Mouse (Mus musculus) intestine, embryonic 15.5 days (tissue): ENCODE results near the gene Pex10. TPM values are rescaled to one million over a fixed set of nuclear protein-coding genes. Genes with fewer than 3 reads are reported as not detected.

ENCODE experiments used
- ATAC-seq: fragments of 200-750 bp; cut with Nextera tagmentation; 2 replicates; pipeline ENCODE4 v1.8.0; 2017; ENCODE audit warnings: moderate TSS enrichment, moderate library complexity
- H3K27ac ChIP-seq: fragments of 300-500 bp; sonication (generic); 2 replicates; pipeline ENCODE4 v1.5.1; 2015; ENCODE audit warnings: mild to moderate bottlenecking, inconsistent platforms
- H3K27me3 ChIP-seq: fragments of 300-500 bp; sonication (generic); replicated peaks from 2 replicates; pipeline ENCODE4 v1.6.1; 2015; ENCODE audit warnings: inconsistent platforms
- H3K36me3 ChIP-seq: fragments of 300-500 bp; sonication (generic); 2 replicates; pipeline ENCODE4 v1.6.1; 2015; ENCODE audit warnings: inconsistent platforms
- H3K4me1 ChIP-seq: fragments of 300-500 bp; sonication (generic); replicated peaks from 2 replicates; pipeline ENCODE4 v1.6.1; 2015; ENCODE audit warnings: inconsistent platforms
- H3K4me2 ChIP-seq: fragments of 300-500 bp; sonication (generic); replicated peaks from 2 replicates; pipeline ENCODE4 v1.6.1; 2015; ENCODE audit warnings: mild to moderate bottlenecking, inconsistent platforms
- H3K4me3 ChIP-seq: fragments of 300-500 bp; sonication (generic); replicated peaks from 2 replicates; pipeline ENCODE4 v1.5.1; 2015; ENCODE audit warnings: inconsistent platforms
- H3K9ac ChIP-seq: fragments of 300-500 bp; sonication (generic); 2 replicates; pipeline ENCODE4 v1.6.1; 2015; ENCODE audit warnings: inconsistent platforms
- H3K9me3 ChIP-seq: fragments of 300-500 bp; sonication (generic); 2 replicates; pipeline ENCODE4 v1.6.1; 2016; ENCODE audit warnings: inconsistent platforms
- WGBS: fragments of 180-500 bp; shearing (Covaris S2); methylation state at CpG from one replicate; pipeline ENCODE4 v1.1.7; 2015; 5-methylcytosine and 5-hydroxymethylcytosine counted together
- polyA plus RNA-seq: library from polyadenylated mRNA; unstranded; fragments of >200 nt; fragmentation: Nextera tagmentation; extraction: Ambion mirVana; gene quantifications from 2 replicates; pipeline ENCODE4 v1.2.1, GENCODE M21; 2015

The Pex10 gene
- polyA plus RNA-seq, 1 experiment from 2014 or later = 23.3 TPM

- ATAC-seq = no peak
- Histone ChIP-seq H3K4me1 (peaks cover 34% of the 10 kb centered on the region), H3K9me3 (no peaks in the 10 kb centered on the region), H3K4me2 (peak overlapping the region; percentile 64), H3K36me3 (peaks cover 12% of the 10 kb centered on the region; the same call in 1 of the 2 replicates), H3K27ac (peak overlapping the region; percentile 96), H3K27me3 (no peaks in the 10 kb centered on the region), H3K9ac (peak overlapping the region; percentile 96), H3K4me3 (peak overlapping the region; percentile 97)
- WGBS = 5% methylated on average over 35 of the region's 35 CpGs
These were observed 18.6 kb downstream of the Pex10 start for GRCm38 (mm10) chr4:155085206-155086107.

DNA sequence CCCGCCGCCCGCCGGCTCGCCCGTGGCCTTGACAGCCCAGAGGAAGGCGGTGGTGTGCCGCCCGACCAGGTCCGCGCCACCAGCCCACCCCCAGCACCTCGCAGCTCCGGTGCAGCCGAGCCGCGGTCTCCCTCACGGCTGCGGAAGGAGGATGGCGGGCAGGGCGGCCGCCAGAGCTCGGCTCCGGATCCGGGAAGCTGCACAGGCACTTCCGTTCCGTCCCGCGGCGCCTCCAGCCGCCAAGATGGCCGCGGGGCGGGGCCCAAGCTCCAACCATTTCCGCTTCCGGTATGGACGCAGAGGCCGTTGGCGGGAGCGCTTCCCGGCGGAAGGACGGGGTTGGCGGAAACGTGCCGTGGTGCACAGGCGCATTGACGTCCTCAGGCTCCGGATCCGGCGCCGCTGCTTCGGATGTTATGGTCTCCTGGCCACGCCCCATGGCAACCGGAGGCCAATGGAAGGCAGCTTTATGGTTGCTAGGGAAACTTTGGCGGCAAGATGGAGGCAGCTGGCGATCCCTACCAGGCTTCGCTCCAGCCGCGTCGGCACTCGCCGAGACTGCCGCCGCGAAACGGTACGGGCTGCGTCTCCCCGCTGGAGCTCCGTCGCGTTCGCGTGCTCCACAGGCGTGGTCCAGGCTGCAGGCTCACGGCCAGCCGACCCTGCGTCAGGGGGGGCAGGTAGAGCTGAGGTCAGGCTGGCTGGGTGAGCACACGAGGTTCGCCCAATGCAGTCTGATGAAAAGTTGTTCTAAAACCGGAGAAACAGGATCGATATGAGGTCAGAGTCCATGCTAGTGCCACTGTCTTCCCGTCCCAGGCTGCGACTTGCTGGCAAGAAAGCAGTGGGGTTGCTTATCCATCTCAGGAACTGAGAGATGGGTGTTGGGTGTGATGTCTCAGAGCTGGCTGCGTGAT lies 19.6 kb downstream of the Pex10 start, which contains the start of the genes Rer1 and Morn1:
TSS of gene Rer1 (minus strand) at position 275 of the 917 bp plus-strand sequence.
TSS of gene Morn1 (plus strand) at position 470 of the 917 bp plus-strand sequence.
- no peaks in the 10 kb centered on the region for H3K9me3 ChIP-seq
- peak within 1 kb of the TSS; percentile 96 for H3K27ac ChIP-seq
- under 1% methylated on average over 85 of the region's 85 CpGs for WGBS
- H3K4me2 ChIP-seq = peak within 1 kb of the TSS; percentile 93
- ATAC-seq = peak; percentile 98
- H3K27me3 ChIP-seq = no peaks in the 10 kb centered on the region
- H3K4me3 ChIP-seq = peak within 1 kb of the TSS; percentile 97
- peak within 1 kb of the TSS; percentile 96 for H3K9ac ChIP-seq
- H3K36me3 ChIP-seq = peaks cover 6% of the 10 kb centered on the region; the same call in 1 of the 2 replicates
- peaks cover 34% of the 10 kb centered on the region for H3K4me1 ChIP-seq

DNA sequence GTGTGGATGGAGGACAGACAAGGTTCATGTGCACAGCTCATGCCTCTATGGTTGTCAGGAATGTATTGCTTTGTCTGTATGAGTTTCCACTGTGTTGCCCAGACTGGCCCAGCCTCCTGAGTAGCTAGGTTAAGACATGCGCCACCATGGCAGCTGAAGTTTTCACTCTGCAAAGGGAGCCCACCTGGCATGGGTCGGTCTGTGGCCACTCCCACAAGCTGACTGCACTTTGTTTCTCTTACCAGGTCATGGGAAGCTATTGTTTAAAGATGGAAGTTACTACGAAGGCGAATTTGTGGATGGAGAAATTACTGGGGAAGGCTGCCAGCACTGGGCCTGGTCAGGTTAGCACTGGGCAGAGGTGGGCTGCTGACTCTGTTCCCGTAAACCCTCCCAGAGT lies 22.4 kb downstream of the Pex10 start:
- Histone ChIP-seq H3K4me1 (peaks cover 18% of the 10 kb centered on the region), H3K4me3 (no peak overlapping the region), H3K4me2 (no peak overlapping the region), H3K27ac (no peak overlapping the region), H3K27me3 (no peaks in the 10 kb centered on the region), H3K36me3 (no peaks in the 10 kb centered on the region), H3K9me3 (no peaks in the 10 kb centered on the region), H3K9ac (no peak overlapping the region)
- no peak for ATAC-seq
- WGBS = 88% methylated on average over 5 of the region's 5 CpGs

GRCm38 (mm10) chr4:155090147-155090546 lies 23.3 kb downstream of the Pex10 start:
- no peaks in the 10 kb centered on the region for H3K9me3 ChIP-seq
- no peak overlapping the region for H3K4me3 ChIP-seq
- H3K4me2 ChIP-seq = no peak overlapping the region
- H3K36me3 ChIP-seq = no peaks in the 10 kb centered on the region
- peaks cover 10% of the 10 kb centered on the region for H3K4me1 ChIP-seq
- no peak overlapping the region for H3K27ac ChIP-seq
- no peak overlapping the region for H3K9ac ChIP-seq
- H3K27me3 ChIP-seq = no peaks in the 10 kb centered on the region
- 92% methylated on average over 4 of the region's 4 CpGs for WGBS
- ATAC-seq = no peak

GRCm38 (mm10) chr4:155090688-155091449 lies 24.1 kb downstream of the Pex10 start:
- Histone ChIP-seq H3K27ac (no peak overlapping the region), H3K4me2 (no peak overlapping the region), H3K9me3 (no peaks in the 10 kb centered on the region), H3K9ac (no peak overlapping the region), H3K27me3 (no peaks in the 10 kb centered on the region), H3K4me1 (peaks cover 13% of the 10 kb centered on the region), H3K36me3 (no peaks in the 10 kb centered on the region), H3K4me3 (no peak overlapping the region)
- no peak for ATAC-seq
- WGBS = 91% methylated on average over 13 of the region's 13 CpGs

DNA sequence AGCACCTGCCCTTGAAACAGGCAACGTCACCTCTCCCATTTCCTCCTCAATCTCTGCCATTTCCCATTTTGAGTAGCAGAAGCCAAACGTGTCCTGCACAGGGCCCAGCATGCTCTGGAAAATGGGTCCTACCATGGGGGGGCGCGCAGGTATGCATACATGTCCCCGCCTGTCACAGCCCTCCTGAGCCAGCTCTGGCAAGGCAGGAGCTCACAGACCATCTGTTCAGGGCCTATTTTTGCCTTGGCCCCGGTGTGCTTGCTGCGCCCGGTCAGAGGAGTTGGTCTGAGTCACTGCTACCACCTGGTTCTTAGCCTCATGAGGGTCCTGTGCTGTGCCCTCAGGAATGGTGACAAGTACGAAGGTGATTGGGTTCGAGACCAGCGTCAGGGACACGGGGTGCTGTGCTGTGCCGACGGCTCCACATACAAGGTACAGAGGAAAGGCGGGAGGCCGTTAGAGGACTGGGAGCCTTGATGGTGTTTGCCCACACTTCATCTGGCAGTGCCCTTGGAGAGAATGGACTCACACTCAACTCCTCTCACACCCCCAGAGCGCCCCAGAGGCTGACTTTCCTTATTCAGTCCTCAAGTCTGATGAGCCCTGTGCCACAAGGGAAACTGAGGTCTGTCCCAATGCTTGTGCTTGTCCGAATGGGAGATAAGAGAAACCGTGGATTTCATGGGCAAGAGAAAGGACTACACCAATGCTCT lies 26.1 kb downstream of the Pex10 start:
- Histone ChIP-seq H3K4me3 (no peak overlapping the region), H3K27me3 (no peaks in the 10 kb centered on the region), H3K4me1 (0 out of 2 replicates have a peak, but pooled peaks cover 4% of the 10 kb centered on the region), H3K9ac (no peak overlapping the region), H3K27ac (no peak overlapping the region), H3K9me3 (no peaks in the 10 kb centered on the region), H3K36me3 (no peaks in the 10 kb centered on the region), H3K4me2 (no peak overlapping the region)
- WGBS = 92% methylated on average over 19 of the region's 19 CpGs
- ATAC-seq = no peak

DNA sequence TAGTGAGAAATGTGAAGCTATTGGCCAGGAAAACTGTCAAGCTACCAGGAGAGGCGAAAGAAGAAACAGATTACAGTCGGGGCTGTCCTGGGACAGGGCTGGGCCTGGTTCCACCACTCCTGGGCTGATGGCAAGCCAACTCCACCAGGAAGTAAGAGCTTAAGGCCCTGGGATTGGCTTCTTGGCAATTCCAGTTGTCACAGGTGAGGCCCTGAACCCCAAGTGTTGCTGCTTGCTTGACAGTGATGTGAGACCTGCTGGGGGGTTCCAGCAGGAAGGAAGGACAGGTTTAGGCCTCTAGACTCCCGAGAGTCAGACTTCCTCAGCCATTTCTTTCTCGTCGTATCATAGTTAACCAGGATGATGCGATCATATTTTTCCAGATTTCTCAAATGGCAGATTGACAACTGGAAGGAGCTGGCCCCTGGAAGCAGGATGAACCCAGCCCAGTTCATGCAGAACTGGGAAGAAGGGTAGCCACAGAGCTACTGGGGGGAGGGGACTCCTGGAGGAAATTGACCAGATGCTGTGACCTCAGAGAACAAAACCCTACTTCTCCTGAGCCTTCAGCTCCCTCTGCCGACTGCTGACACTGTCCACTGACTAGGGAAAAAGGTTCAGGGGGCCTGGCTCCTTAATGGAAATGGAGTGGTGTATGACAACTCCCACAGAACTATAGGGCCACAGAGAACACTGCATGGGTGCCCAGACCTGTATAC lies 26.8 kb downstream of the Pex10 start:
- no peak overlapping the region for H3K27ac ChIP-seq
- H3K4me3 ChIP-seq = no peak overlapping the region
- 0 out of 2 replicates have a peak, but pooled peaks cover 4% of the 10 kb centered on the region for H3K4me1 ChIP-seq
- no peaks in the 10 kb centered on the region for H3K27me3 ChIP-seq
- no peaks in the 10 kb centered on the region for H3K9me3 ChIP-seq
- H3K4me2 ChIP-seq = no peak overlapping the region
- 72% methylated on average over 7 of the region's 7 CpGs for WGBS
- no peak for ATAC-seq
- H3K9ac ChIP-seq = no peak overlapping the region
- H3K36me3 ChIP-seq = no peaks in the 10 kb centered on the region

- Histone ChIP-seq H3K4me1 (0 out of 2 replicates have a peak, but pooled peaks cover 4% of the 10 kb centered on the region), H3K4me2 (no peak overlapping the region), H3K27ac (no peak overlapping the region), H3K9ac (no peak overlapping the region), H3K36me3 (no peaks in the 10 kb centered on the region), H3K4me3 (no peak overlapping the region), H3K27me3 (no peaks in the 10 kb centered on the region), H3K9me3 (no peaks in the 10 kb centered on the region)
- ATAC-seq = peak; percentile 64
- WGBS = 67% methylated on average over 3 of the region's 3 CpGs
These were observed 27.7 kb downstream of the Pex10 start for GRCm38 (mm10) chr4:155094565-155094964.

DNA sequence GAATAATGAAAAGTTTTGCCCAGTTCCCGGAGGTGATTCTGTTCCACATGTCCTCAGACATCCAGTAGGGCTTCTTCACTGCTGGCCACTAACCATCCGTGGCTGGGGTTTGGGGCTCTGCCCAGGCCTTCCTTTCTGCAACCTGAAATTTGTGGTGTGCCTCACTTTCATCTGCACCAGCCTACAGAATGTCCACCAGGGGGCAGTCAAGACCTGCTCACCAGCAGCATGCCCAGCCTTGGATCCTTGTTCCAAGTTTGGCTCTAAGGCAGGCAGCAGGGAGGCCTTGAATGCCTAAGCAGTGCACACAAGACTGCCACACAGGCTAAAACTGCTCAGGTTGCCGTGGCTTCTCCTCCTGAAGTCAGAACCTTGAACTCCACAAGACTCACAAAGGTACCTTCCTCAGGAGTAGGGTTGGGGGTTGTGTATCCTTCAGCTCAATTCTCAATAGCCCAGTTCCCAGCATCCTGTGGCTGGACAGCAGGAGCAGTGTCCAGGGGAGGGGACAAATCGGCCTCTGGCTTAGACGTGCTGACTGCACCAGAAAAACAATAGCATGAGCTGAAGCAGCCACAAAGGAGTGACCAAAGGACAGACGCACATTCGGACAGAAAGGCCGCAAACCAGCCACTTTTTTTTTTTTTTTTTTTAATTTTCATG lies 28.6 kb downstream of the Pex10 start:
- H3K9ac ChIP-seq = no peak overlapping the region

DNA sequence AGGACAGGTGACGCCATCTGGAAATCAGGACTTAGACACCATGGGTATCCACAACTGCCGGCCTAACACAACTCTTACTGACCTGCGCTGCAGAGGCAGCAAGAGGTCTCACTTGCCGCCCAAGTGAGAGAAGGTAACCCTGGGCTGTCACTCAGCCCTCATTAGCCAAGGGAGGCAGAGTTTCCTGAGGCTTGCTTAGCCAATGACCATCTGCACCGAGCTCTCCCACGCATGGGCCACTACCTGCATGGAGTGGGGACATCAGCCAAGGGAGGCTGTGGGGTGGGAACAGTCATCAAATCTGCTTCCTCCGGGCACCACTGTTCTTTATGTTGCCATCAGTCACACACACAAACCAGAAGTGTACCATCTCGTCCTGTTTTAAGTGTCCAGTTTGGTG lies 29.2 kb downstream of the Pex10 start:
- Histone ChIP-seq H3K27me3 (no peaks in the 10 kb centered on the region), H3K4me3 (no peak overlapping the region), H3K4me2 (no peak overlapping the region), H3K9ac (no peak overlapping the region), H3K4me1 (0 out of 2 replicates have a peak, but pooled peaks cover 4% of the 10 kb centered on the region), H3K9me3 (no peaks in the 10 kb centered on the region), H3K27ac (no peak overlapping the region), H3K36me3 (no peaks in the 10 kb centered on the region)
- 88% methylated on average over 8 of the region's 8 CpGs for WGBS
- no peak for ATAC-seq

More for the DNA sequence above, 28.6 kb downstream of the Pex10 start:
- Histone ChIP-seq H3K9me3 (no peaks in the 10 kb centered on the region), H3K27me3 (no peaks in the 10 kb centered on the region), H3K27ac (0 out of 2 replicates have a peak overlapping the region, but pooled peaks have one; percentile 17), H3K36me3 (no peaks in the 10 kb centered on the region), H3K4me2 (no peak overlapping the region), H3K4me3 (no peak overlapping the region), H3K4me1 (0 out of 2 replicates have a peak, but pooled peaks cover 4% of the 10 kb centered on the region)
- ATAC-seq = peak; percentile 86
- 47% methylated on average over 8 of the region's 8 CpGs for WGBS
